Mouse (Mus musculus) stomach, embryonic 15.5 days (tissue): Measurements from ENCODE around the gene Oscar. TPM values are rescaled to one million over a fixed set of nuclear protein-coding genes. Genes with fewer than 3 reads are reported as not detected.
"Not testable (repeated sequence)": the region's sequence is repeated elsewhere in the genome, so short reads cannot be mapped to it uniquely, and the experiment has no call there.

Experiments
- ATAC-seq: fragments of 200-750 bp; cut with Nextera tagmentation; 2 replicates; pipeline ENCODE4 v1.8.0; 2017; ENCODE audit warnings: low read depth, moderate number of reproducible peaks, moderate TSS enrichment; ENCODE audit not compliant: insufficient read depth, low FRiP score
- H3K27ac ChIP-seq: fragments of 300-500 bp; sonication (generic); 2 replicates; pipeline ENCODE4 v1.5.1; 2015; ENCODE audit warnings: mild to moderate bottlenecking, inconsistent platforms
- H3K27me3 ChIP-seq: fragments of 300-500 bp; sonication (generic); replicated peaks from 2 replicates; pipeline ENCODE4 v1.6.1; 2015; ENCODE audit warnings: inconsistent platforms
- H3K36me3 ChIP-seq: fragments of 300-500 bp; sonication (generic); 2 replicates; pipeline ENCODE4 v1.6.1; 2015; ENCODE audit warnings: inconsistent platforms
- H3K4me1 ChIP-seq: fragments of 300-500 bp; sonication (generic); 2 replicates; pipeline ENCODE4 v1.6.1; 2015; ENCODE audit warnings: inconsistent platforms
- H3K4me2 ChIP-seq: fragments of 300-500 bp; sonication (generic); 2 replicates; pipeline ENCODE4 v1.6.1; 2015; ENCODE audit warnings: mild to moderate bottlenecking, inconsistent platforms
- H3K4me3 ChIP-seq: fragments of 300-500 bp; sonication (generic); replicated peaks from 2 replicates; pipeline ENCODE4 v1.5.1; 2015; ENCODE audit warnings: inconsistent platforms
- H3K9ac ChIP-seq: fragments of 300-500 bp; sonication (generic); 2 replicates; pipeline ENCODE4 v1.6.1; 2015; ENCODE audit warnings: inconsistent platforms
- H3K9me3 ChIP-seq: fragments of 300-500 bp; sonication (generic); 2 replicates; pipeline ENCODE4 v1.6.1; 2016; ENCODE audit warnings: inconsistent platforms
- WGBS: fragments of 180-500 bp; shearing (Covaris S2); methylation state at CpG from one replicate; pipeline ENCODE4 v1.1.7; 2015; 5-methylcytosine and 5-hydroxymethylcytosine counted together
- microRNA-seq: library from miRNA; unstranded; fragments of <30 nt; microRNA quantifications from one replicate; pipeline ENCODE4, GENCODE M21; 2016
- polyA plus RNA-seq: library from polyadenylated mRNA; unstranded; fragments of >200 nt; fragmentation: Nextera tagmentation; extraction: Ambion mirVana; gene quantifications from 2 replicates; pipeline ENCODE4 v1.2.1, GENCODE M21; 2015

Gene Oscar
- polyA plus RNA-seq, 1 experiment from 2014 or later: 0.06 TPM

GRCm38 (mm10) chr7:3578952-3579546 is 36.9 kb downstream of the Oscar start:
- Histone ChIP-seq H3K9ac (no peak overlapping the region), H3K9me3 (no peaks in the 10 kb centered on the region), H3K36me3 (no peaks in the 10 kb centered on the region), H3K4me1 (no peaks in the 10 kb centered on the region), H3K27me3 (no peaks in the 10 kb centered on the region), H3K4me3 (no peak overlapping the region), H3K4me2 (no peak overlapping the region), H3K27ac (no peak overlapping the region)
- 68% methylated on average over 6 of the region's 6 CpGs for WGBS
- no peak for ATAC-seq

GRCm38 (mm10) chr7:3578196-3578595 is 37.8 kb downstream of the Oscar start:
- 72% methylated on average over 2 of the region's 2 CpGs for WGBS
- H3K4me1 ChIP-seq: no peaks in the 10 kb centered on the region
- no peak overlapping the region for H3K4me3 ChIP-seq
- no peak overlapping the region for H3K9ac ChIP-seq
- no peak overlapping the region for H3K4me2 ChIP-seq
- no peaks in the 10 kb centered on the region for H3K9me3 ChIP-seq
- ATAC-seq: no peak
- no peak overlapping the region for H3K27ac ChIP-seq
- H3K27me3 ChIP-seq: no peaks in the 10 kb centered on the region
- H3K36me3 ChIP-seq: no peaks in the 10 kb centered on the region

- Histone ChIP-seq H3K27me3 (no peaks in the 10 kb centered on the region), H3K27ac (no peak overlapping the region), H3K4me3 (no peak overlapping the region), H3K4me1 (no peaks in the 10 kb centered on the region), H3K4me2 (no peak overlapping the region), H3K36me3 (no peaks in the 10 kb centered on the region), H3K9me3 (no peaks in the 10 kb centered on the region), H3K9ac (no peak overlapping the region)
- ATAC-seq: no peak
- 74% methylated on average over 5 of the region's 5 CpGs for WGBS
Observed at GRCm38 (mm10) chr7:3576354-3577124, 39.4 kb downstream of the Oscar start.

GRCm38 (mm10) chr7:3574216-3574615 is 41.7 kb downstream of the Oscar start:
- no peak overlapping the region for H3K4me3 ChIP-seq
- H3K9ac ChIP-seq: no peak overlapping the region
- no peaks in the 10 kb centered on the region for H3K9me3 ChIP-seq
- H3K36me3 ChIP-seq: no peaks in the 10 kb centered on the region
- no peaks in the 10 kb centered on the region for H3K4me1 ChIP-seq
- no peak for ATAC-seq
- no peaks in the 10 kb centered on the region for H3K27me3 ChIP-seq
- H3K27ac ChIP-seq: no peak overlapping the region
- 40% methylated on average over 5 of the region's 5 CpGs for WGBS
- H3K4me2 ChIP-seq: no peak overlapping the region

GRCm38 (mm10) chr7:3571847-3572246 is 44.1 kb downstream of the Oscar start:
- H3K27ac ChIP-seq: no peak overlapping the region
- WGBS: 85% methylated on average over 1 of the region's 1 CpGs

GRCm38 (mm10) chr7:3570580-3570979 is 45.4 kb downstream of the Oscar start:
- not testable (repeated sequence) for H3K4me2 ChIP-seq, H3K36me3 ChIP-seq, H3K27ac ChIP-seq, H3K4me1 ChIP-seq, H3K27me3 ChIP-seq, H3K9me3 ChIP-seq, H3K9ac ChIP-seq, H3K4me3 ChIP-seq, ATAC-seq
- 88% methylated on average over 3 of the region's 3 CpGs for WGBS

More at GRCm38 (mm10) chr7:3571847-3572246, 44.1 kb downstream of the Oscar start:
- Histone ChIP-seq H3K27me3 (no peaks in the 10 kb centered on the region), H3K9ac (no peak overlapping the region), H3K4me2 (no peak overlapping the region), H3K9me3 (no peaks in the 10 kb centered on the region), H3K4me3 (no peak overlapping the region), H3K36me3 (no peaks in the 10 kb centered on the region), H3K4me1 (no peaks in the 10 kb centered on the region)
- no peak for ATAC-seq

- no peaks in the 10 kb centered on the region for H3K36me3 ChIP-seq
- H3K4me2 ChIP-seq: no peak overlapping the region
- no peak overlapping the region for H3K4me3 ChIP-seq
- no peaks in the 10 kb centered on the region for H3K9me3 ChIP-seq
- H3K27me3 ChIP-seq: no peaks in the 10 kb centered on the region
- H3K9ac ChIP-seq: no peak overlapping the region
- ATAC-seq: no peak
- no peaks in the 10 kb centered on the region for H3K4me1 ChIP-seq
- WGBS: 64% methylated on average over 6 of the region's 6 CpGs
- H3K27ac ChIP-seq: no peak overlapping the region
Observed at GRCm38 (mm10) chr7:3569725-3570124, 46.2 kb downstream of the Oscar start.

- H3K4me2 ChIP-seq: no peak overlapping the region
- H3K9me3 ChIP-seq: no peaks in the 10 kb centered on the region
- H3K4me1 ChIP-seq: no peaks in the 10 kb centered on the region
- H3K4me3 ChIP-seq: no peak overlapping the region
- no peak overlapping the region for H3K9ac ChIP-seq
- no peak for ATAC-seq
- no peak overlapping the region for H3K27ac ChIP-seq
- WGBS: 10% methylated on average over 2 of the region's 2 CpGs
- H3K27me3 ChIP-seq: no peaks in the 10 kb centered on the region
- no peaks in the 10 kb centered on the region for H3K36me3 ChIP-seq
Observed at GRCm38 (mm10) chr7:3567336-3567735, 48.6 kb downstream of the Oscar start.

Small RNA genes lying within 50 kb of the gene (microRNA-seq; reads per million reads assigned to microRNA genes)
- gene Gm25100 (not detected), gene Mir3572 (3.7 reads per million, percentile 14 among the genes with 10 or more reads in this experiment)

Other genes with a start within 250 kb of the Oscar start
- 1.5 and 1.9 TPM in 2 replicates for gene Cacng8, start 225.5 kb downstream of the Oscar start, polyA plus RNA-seq
- gene Cacng6, start 192.0 kb downstream of the Oscar start, polyA plus RNA-seq: 0.36 and 0.43 TPM in 2 replicates
- 0.41 and 0.48 TPM in 2 replicates for gene Tarm1, start 113.5 kb downstream of the Oscar start, polyA plus RNA-seq
- gene Ndufa3, start 1.2 kb upstream of the Oscar start, polyA plus RNA-seq: 456 and 472 TPM in 2 replicates
- 23.7 and 25.2 TPM in 2 replicates for gene Tfpt, start 13.8 kb upstream of the Oscar start, polyA plus RNA-seq
- 82.5 and 90.0 TPM in 2 replicates for gene Prpf31, start 13.8 kb upstream of the Oscar start, polyA plus RNA-seq
- 44.6 and 46.4 TPM in 2 replicates for gene Cnot3, start 29.1 kb upstream of the Oscar start, polyA plus RNA-seq
- 17.7 and 18.3 TPM in 2 replicates for gene Leng1, start 49.7 kb upstream of the Oscar start, polyA plus RNA-seq
- gene Tmc4, start 61.4 kb upstream of the Oscar start, polyA plus RNA-seq: 70.9 and 72.8 TPM in 2 replicates
- gene Tsen34, start 76.7 kb upstream of the Oscar start, polyA plus RNA-seq: 248 and 261 TPM in 2 replicates
- 51.2 and 53.2 TPM in 2 replicates for gene Mboat7, start 77.4 kb upstream of the Oscar start, polyA plus RNA-seq
- gene Rps9, start 87.8 kb upstream of the Oscar start, polyA plus RNA-seq: 1,416 and 1,486 TPM in 2 replicates
- gene Pirb, start 104.2 kb upstream of the Oscar start, polyA plus RNA-seq: 2.4 and 2.9 TPM in 2 replicates
- gene Gm15448, start 209.5 kb upstream of the Oscar start, polyA plus RNA-seq: 0.13 and 0.23 TPM in 2 replicates
- gene Pira2, start 228.9 kb upstream of the Oscar start, polyA plus RNA-seq: 0.72 and 0.92 TPM in 2 replicates